Mouse (Mus musculus) kidney, embryonic 15.5 days (tissue): ENCODE data around the gene Ccdc71. TPM values are rescaled to one million over a fixed set of nuclear protein-coding genes. Genes with fewer than 3 reads are reported as not detected.

Experiments used
- ATAC-seq: fragments of 200-750 bp; cut with Nextera tagmentation; replicated peaks from 2 replicates; pipeline ENCODE4 v1.8.0; 2017; ENCODE audit warnings: moderate TSS enrichment; ENCODE audit not compliant: low FRiP score
- H3K27ac ChIP-seq: fragments of 300-500 bp; sonication (generic); 2 replicates; pipeline ENCODE4 v1.5.1; 2015; ENCODE audit warnings: mild to moderate bottlenecking, inconsistent platforms
- H3K27me3 ChIP-seq: fragments of 300-500 bp; sonication (generic); 2 replicates; pipeline ENCODE4 v1.6.1; 2015; ENCODE audit warnings: inconsistent platforms
- H3K36me3 ChIP-seq: fragments of 300-500 bp; sonication (generic); 2 replicates; pipeline ENCODE4 v1.6.1; 2015; ENCODE audit warnings: inconsistent platforms
- H3K4me1 ChIP-seq: fragments of 300-500 bp; sonication (generic); 2 replicates; pipeline ENCODE4 v1.6.1; 2015; ENCODE audit warnings: inconsistent platforms
- H3K4me2 ChIP-seq: fragments of 300-500 bp; sonication (generic); 2 replicates; pipeline ENCODE4 v1.6.1; 2015; ENCODE audit warnings: moderate library complexity, mild to moderate bottlenecking, inconsistent platforms
- H3K4me3 ChIP-seq: fragments of 300-500 bp; sonication (generic); replicated peaks from 2 replicates; pipeline ENCODE4 v1.5.1; 2015; ENCODE audit warnings: mild to moderate bottlenecking, inconsistent platforms
- H3K9ac ChIP-seq: fragments of 300-500 bp; sonication (generic); 2 replicates; pipeline ENCODE4 v1.6.1; 2015; ENCODE audit warnings: mild to moderate bottlenecking, inconsistent platforms
- H3K9me3 ChIP-seq: fragments of 300-500 bp; sonication (generic); replicated peaks from 2 replicates; pipeline ENCODE4 v1.6.1; 2016; ENCODE audit warnings: inconsistent platforms
- WGBS: fragments of 180-500 bp; shearing (Covaris S2); methylation state at CpG from one replicate; pipeline ENCODE4 v1.1.7; 2015; ENCODE audit warnings: mixed read lengths; 5-methylcytosine and 5-hydroxymethylcytosine counted together
- polyA plus RNA-seq: library from polyadenylated mRNA; unstranded; fragments of >200 nt; fragmentation: Nextera tagmentation; extraction: Ambion mirVana; gene quantifications from 2 replicates; pipeline ENCODE4 v1.2.1, GENCODE M21; 2015

Ccdc71 gene
- polyA plus RNA-seq, 1 experiment from 2014 or later: 62.9 TPM

- Histone ChIP-seq H3K4me3 (no peak overlapping the region), H3K9me3 (no peaks in the 10 kb centered on the region), H3K27me3 (no peaks in the 10 kb centered on the region), H3K36me3 (peaks cover 75% of the 10 kb centered on the region), H3K27ac (no peak overlapping the region), H3K4me2 (no peak overlapping the region), H3K4me1 (peaks cover 26% of the 10 kb centered on the region), H3K9ac (no peak overlapping the region)
- no peak for ATAC-seq
- 90% methylated on average over 18 of the region's 18 CpGs for WGBS
These were observed 22.9 kb downstream of the Ccdc71 start for GRCm38 (mm10) chr9:108483051-108483790.

- Histone ChIP-seq H3K4me3 (no peak overlapping the region), H3K4me1 (peaks cover 24% of the 10 kb centered on the region), H3K27me3 (no peaks in the 10 kb centered on the region), H3K9ac (no peak overlapping the region), H3K36me3 (peaks cover 83% of the 10 kb centered on the region), H3K27ac (no peak overlapping the region), H3K9me3 (no peaks in the 10 kb centered on the region), H3K4me2 (no peak overlapping the region)
- WGBS: 94% methylated on average over 15 of the region's 15 CpGs
- no peak for ATAC-seq
These were observed 23.7 kb downstream of the Ccdc71 start for GRCm38 (mm10) chr9:108484021-108484420.

GRCm38 (mm10) chr9:108485301-108485875, 25.1 kb downstream of the Ccdc71 start:
- H3K4me1 ChIP-seq: peaks cover 22% of the 10 kb centered on the region
- no peaks in the 10 kb centered on the region for H3K9me3 ChIP-seq
- peaks cover 92% of the 10 kb centered on the region for H3K36me3 ChIP-seq
- no peak overlapping the region for H3K4me2 ChIP-seq
- no peak overlapping the region for H3K4me3 ChIP-seq
- ATAC-seq: no peak
- H3K27me3 ChIP-seq: no peaks in the 10 kb centered on the region
- H3K27ac ChIP-seq: no peak overlapping the region
- no peak overlapping the region for H3K9ac ChIP-seq
- WGBS: 96% methylated on average over 19 of the region's 19 CpGs

- Histone ChIP-seq H3K27ac (no peak overlapping the region), H3K27me3 (no peaks in the 10 kb centered on the region), H3K9ac (no peak overlapping the region), H3K36me3 (peaks cover 79% of the 10 kb centered on the region), H3K4me3 (no peak overlapping the region), H3K9me3 (no peaks in the 10 kb centered on the region), H3K4me2 (no peak overlapping the region), H3K4me1 (peaks cover 16% of the 10 kb centered on the region)
- WGBS: 95% methylated on average over 8 of the region's 8 CpGs
- ATAC-seq: no peak
These were observed 26.7 kb downstream of the Ccdc71 start for GRCm38 (mm10) chr9:108486973-108487530.

- Histone ChIP-seq H3K27me3 (no peaks in the 10 kb centered on the region), H3K27ac (no peak overlapping the region), H3K36me3 (peaks cover 79% of the 10 kb centered on the region), H3K4me2 (no peak overlapping the region), H3K9ac (no peak overlapping the region), H3K4me3 (no peak overlapping the region), H3K4me1 (peaks cover 21% of the 10 kb centered on the region), H3K9me3 (no peaks in the 10 kb centered on the region)
- ATAC-seq: no peak
- 90% methylated on average over 17 of the region's 17 CpGs for WGBS
These were observed 28.1 kb downstream of the Ccdc71 start for GRCm38 (mm10) chr9:108488403-108488802.

GRCm38 (mm10) chr9:108489215-108489614, 28.9 kb downstream of the Ccdc71 start:
- H3K9me3 ChIP-seq: no peaks in the 10 kb centered on the region
- no peak for ATAC-seq
- no peak overlapping the region for H3K4me2 ChIP-seq
- H3K36me3 ChIP-seq: peaks cover 79% of the 10 kb centered on the region
- H3K27me3 ChIP-seq: no peaks in the 10 kb centered on the region
- peaks cover 21% of the 10 kb centered on the region for H3K4me1 ChIP-seq
- no peak overlapping the region for H3K27ac ChIP-seq
- H3K4me3 ChIP-seq: no peak overlapping the region
- H3K9ac ChIP-seq: no peak overlapping the region
- WGBS: 95% methylated on average over 20 of the region's 20 CpGs

- 59% methylated on average over 26 of the region's 26 CpGs for WGBS
- no peaks in the 10 kb centered on the region for H3K9me3 ChIP-seq
- H3K4me2 ChIP-seq: peak overlapping the region; percentile 72
- H3K27me3 ChIP-seq: no peaks in the 10 kb centered on the region
- H3K4me3 ChIP-seq: peak overlapping the region; percentile 99
- peaks cover 21% of the 10 kb centered on the region for H3K4me1 ChIP-seq
- peak overlapping the region; percentile 98 for H3K27ac ChIP-seq
- H3K9ac ChIP-seq: peak overlapping the region; percentile 97; the same call in 1 of the 2 replicates
- peak; percentile 19; the same call in 1 of the 2 replicates for ATAC-seq
- peaks cover 79% of the 10 kb centered on the region for H3K36me3 ChIP-seq
These were observed 29.6 kb downstream of the Ccdc71 start for GRCm38 (mm10) chr9:108489702-108490558.

- Histone ChIP-seq H3K9me3 (no peaks in the 10 kb centered on the region), H3K27me3 (no peaks in the 10 kb centered on the region), H3K9ac (peak within 1 kb of the TSS; percentile 97), H3K4me2 (peak within 1 kb of the TSS; percentile 72), H3K4me3 (peak within 1 kb of the TSS; percentile 99), H3K27ac (peak within 1 kb of the TSS; percentile 98), H3K36me3 (peaks cover 79% of the 10 kb centered on the region), H3K4me1 (peaks cover 21% of the 10 kb centered on the region)
- under 1% methylated on average over 69 of the region's 69 CpGs for WGBS
- ATAC-seq: peak; percentile 95
These were observed 30.4 kb downstream of the Ccdc71 start, which contains the start of gene Usp19 for GRCm38 (mm10) chr9:108490559-108491285. Usp19 (plus strand) TSS chr9:108490602.

GRCm38 (mm10) chr9:108491286-108491580, 30.9 kb downstream of the Ccdc71 start:
- Histone ChIP-seq H3K4me1 (peaks cover 21% of the 10 kb centered on the region), H3K4me3 (peak overlapping the region; percentile 99), H3K36me3 (peaks cover 79% of the 10 kb centered on the region), H3K9me3 (no peaks in the 10 kb centered on the region), H3K9ac (peak overlapping the region; percentile 97), H3K27me3 (no peaks in the 10 kb centered on the region), H3K27ac (peak overlapping the region; percentile 98), H3K4me2 (peak overlapping the region; percentile 72)
- no peak for ATAC-seq
- 8% methylated on average over 12 of the region's 12 CpGs for WGBS

GRCm38 (mm10) chr9:108492043-108492750, 31.9 kb downstream of the Ccdc71 start:
- Histone ChIP-seq H3K9me3 (no peaks in the 10 kb centered on the region), H3K36me3 (peaks cover 79% of the 10 kb centered on the region), H3K27me3 (no peaks in the 10 kb centered on the region), H3K27ac (0 out of 2 replicates have a peak overlapping the region, but pooled peaks have one; percentile 98), H3K9ac (peak overlapping the region; percentile 97), H3K4me1 (peaks cover 21% of the 10 kb centered on the region), H3K4me3 (peak overlapping the region; percentile 99), H3K4me2 (peak overlapping the region; percentile 72)
- WGBS: 78% methylated on average over 16 of the region's 16 CpGs
- ATAC-seq: no peak

- WGBS: 98% methylated on average over 8 of the region's 8 CpGs
- H3K9me3 ChIP-seq: no peaks in the 10 kb centered on the region
These were observed 32.9 kb downstream of the Ccdc71 start for GRCm38 (mm10) chr9:108493246-108493645.

More at GRCm38 (mm10) chr9:108493246-108493645, 32.9 kb downstream of the Ccdc71 start:
- no peak overlapping the region for H3K4me3 ChIP-seq
- no peak overlapping the region for H3K4me2 ChIP-seq
- no peak overlapping the region for H3K27ac ChIP-seq
- no peak overlapping the region for H3K9ac ChIP-seq
- no peaks in the 10 kb centered on the region for H3K27me3 ChIP-seq
- peaks cover 21% of the 10 kb centered on the region for H3K4me1 ChIP-seq
- no peak for ATAC-seq
- H3K36me3 ChIP-seq: peaks cover 79% of the 10 kb centered on the region
